Mouse (Mus musculus): ENCODE measurements at regions not wholly inside any gene's neighbourhood (a gene's known extent, or its start where the extent isn't known, plus 50 kb on each side); places are given as distances from the start of the nearest gene placed in this dataset.

- DNase-seq = no peak
Measured at GRCm38 (mm10) chr4:152729421-152729820, 251.8 kb upstream of the Kcnab2 start.

DNA sequence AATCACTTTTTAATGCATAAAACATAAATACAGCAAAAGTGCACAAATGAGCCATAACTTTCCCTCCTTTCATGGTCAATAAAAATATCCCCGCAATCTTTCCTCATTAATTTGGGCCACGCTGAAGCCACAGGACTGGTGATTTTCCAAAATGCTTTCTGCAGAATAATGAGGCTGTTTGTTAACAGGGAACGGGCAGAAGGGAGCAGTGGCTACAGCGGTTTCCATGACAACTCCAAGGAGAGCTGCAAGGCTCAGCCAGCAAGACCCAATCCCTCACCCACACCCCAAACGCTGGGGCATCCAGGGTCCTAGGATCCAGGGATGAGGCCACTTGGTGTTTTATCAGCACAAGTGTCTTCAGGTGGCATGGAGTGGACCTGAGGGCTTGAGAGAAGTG lies 248.2 kb upstream of the Kcnab2 start:
- DNase-seq = peak; percentile 18 to 23

DNA sequence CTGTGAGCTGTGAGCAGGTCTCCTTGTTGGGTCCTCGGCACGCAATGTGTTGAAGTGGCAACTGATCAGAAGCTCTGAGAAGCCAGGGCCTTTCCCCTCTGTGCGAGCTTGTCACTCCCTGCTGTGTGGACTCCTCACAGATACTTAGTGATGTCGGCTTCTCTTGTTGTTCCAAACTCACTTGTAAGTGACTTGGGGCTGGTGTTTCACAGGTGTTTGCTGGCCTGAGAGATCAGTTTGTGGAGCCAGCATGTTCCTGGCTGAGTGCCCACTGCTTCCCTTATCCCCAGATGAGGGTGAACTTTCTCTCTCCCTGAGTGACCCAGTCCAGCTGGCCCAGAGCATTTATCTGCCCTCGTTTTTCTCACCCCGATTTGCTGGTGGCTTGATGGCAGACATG lies 247.8 kb upstream of the Kcnab2 start:
- peak in 1 of 2 experiments; percentile 15 for DNase-seq

DNA sequence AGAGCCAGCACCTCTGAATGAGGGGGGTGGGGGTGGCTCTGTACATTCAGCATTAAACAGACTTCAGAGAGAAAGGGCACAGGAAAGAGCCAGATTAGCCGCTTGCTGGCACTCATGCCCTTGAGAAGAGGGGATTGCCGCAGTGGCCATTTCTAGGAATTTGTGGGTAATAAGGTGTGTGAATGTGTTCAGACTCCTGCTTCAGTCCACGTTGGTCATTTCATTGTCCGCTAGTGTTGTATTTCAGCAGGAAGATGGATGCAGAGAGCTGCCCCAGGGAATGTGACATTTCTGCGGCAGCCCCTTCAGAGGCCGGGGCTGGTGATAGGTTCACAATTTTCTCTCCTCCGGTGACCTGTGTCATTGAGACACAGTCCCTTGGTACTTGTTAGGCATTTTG lies 247.1 kb upstream of the Kcnab2 start:
- DNase-seq = no peak

DNA sequence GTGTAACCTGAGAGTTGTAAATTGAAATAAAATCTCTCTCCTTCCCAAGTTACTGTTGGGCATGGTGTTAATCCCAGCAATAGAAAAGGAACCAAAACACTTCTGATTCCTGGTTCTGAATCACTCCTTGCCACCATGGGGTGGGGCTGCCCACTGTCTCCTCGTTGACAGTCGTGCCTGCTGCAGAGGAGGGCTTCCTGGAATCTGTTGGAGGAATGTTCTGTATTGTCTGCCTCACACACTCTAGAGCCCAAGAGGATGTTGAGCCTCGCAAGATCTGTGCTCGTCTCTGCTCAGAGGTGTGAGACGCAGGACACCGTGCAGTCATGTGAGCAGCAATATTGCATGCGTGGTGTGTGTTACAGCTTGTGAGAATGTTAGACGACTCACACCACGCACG lies 246.4 kb upstream of the Kcnab2 start:
- DNase-seq = no peak

DNA sequence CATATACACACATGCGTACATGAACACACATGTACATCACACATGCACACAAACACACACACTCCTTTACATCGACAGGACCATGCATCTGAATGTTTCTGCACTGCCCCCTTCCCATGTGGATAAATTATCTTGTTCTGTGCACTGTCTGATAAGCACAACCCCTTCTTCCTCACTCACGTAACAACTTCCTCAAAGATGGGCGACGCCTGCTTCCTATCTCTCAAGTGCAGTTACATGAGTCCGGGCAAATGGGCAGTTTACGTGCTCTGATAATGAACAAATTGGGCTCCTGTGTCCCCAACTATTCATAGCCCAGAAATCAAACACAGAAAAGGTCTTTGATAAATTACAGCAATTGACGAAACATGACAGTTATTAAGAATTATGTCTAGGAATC lies 242.9 kb upstream of the Kcnab2 start:
- no peak for DNase-seq

DNA sequence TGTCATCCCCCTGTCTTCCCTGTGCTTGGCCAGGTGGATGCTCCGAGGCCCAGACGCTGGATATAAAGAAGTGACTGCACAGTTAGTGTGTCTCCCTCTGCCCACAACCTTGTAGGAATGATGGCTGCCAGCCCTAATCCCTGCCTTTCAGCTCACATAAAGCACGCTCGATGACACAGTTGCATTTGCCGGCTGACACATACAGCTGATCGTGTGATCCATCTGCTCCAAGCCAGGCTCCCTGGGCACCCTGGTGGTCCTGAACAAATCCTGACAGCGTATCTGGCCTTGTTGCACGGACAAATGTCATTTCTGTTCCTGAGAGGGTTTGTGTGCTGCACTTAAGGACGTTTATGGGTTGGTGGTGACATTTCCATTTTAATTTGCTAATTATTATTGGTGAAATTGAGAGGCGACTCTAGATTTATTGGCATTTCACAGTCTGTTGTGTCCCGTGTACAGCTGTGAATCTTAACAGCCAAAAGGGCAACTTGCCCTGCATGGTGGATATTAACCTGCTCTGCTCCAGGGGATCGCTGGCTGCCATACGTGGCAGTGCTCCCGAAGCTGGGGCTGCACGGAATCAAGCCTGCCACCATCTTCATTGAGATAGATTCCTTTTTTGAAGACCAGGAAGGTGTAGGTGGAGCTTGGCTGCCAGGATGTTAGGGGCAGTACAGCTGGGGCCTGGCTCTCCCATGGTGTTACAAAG lies 241.9 kb upstream of the Kcnab2 start:
- no peak for DNase-seq

GRCm38 (mm10) chr4:152710339-152710738 lies 232.7 kb upstream of the Kcnab2 start:
- no peak for DNase-seq

GRCm38 (mm10) chr4:152700217-152700616 lies 222.5 kb upstream of the Kcnab2 start:
- DNase-seq = no peak

- DNase-seq = peak; percentile 6 to 25
Measured at GRCm38 (mm10) chr4:152697247-152697960, 219.7 kb upstream of the Kcnab2 start.

GRCm38 (mm10) chr4:152691735-152692134 lies 214.1 kb upstream of the Kcnab2 start:
- peak in 1 of 2 experiments; percentile 16 for DNase-seq

GRCm38 (mm10) chr4:152691302-152691701 lies 213.6 kb upstream of the Kcnab2 start:
- DNase-seq = peak; percentile 11 to 18

DNA sequence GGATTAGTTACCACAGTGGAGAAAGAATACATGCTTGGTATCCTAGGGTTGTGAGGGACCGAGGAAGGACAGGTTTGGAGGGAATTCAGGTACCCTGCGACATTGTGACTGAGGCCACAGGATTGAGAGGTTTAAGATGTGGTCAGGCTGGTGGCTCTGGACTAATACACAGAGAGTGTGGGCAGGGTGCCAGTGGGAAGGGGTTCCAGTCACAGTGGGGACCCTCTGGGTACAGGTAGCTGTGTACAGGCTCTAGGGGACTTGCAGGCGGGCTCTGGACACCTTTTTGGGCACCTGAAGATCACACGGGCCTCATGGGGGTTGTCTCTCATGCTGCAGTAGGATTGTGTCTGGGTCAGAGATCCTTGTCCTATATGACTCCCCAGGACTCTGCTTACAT lies 213.1 kb upstream of the Kcnab2 start:
- no peak for DNase-seq

- no peak for DNase-seq
Measured at GRCm38 (mm10) chr4:152689831-152690230, 212.2 kb upstream of the Kcnab2 start.

DNA sequence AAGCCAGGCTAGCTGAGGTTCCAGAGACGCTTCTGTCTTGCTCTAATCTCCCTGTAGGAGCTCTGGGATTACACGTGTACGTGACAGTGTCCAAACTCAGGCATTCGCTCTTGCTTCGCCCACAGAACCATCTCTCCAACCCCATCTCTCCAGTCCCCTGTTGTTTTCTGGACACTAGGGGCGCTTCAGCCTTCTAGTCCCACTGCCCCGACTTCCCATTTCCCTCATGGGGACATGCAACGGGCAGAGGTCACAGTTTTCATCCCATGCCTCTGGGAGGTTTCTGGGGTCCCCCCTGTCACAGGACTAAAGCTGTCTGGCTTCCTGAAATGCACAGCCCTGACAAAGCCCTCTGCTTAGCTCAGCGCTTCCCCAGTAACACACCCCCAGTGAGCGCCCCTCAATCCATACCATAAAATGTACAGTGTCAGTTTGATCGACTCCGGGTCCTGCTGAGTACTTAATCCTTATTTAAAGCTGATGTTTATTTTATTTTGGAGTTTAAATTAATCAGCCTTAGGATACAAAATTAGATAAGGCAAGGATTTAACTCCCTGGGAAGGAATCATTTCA lies 208.9 kb upstream of the Kcnab2 start:
- no peak for DNase-seq

GRCm38 (mm10) chr4:152674140-152674539 lies 196.5 kb upstream of the Kcnab2 start:
- DNase-seq = peak in 1 of 2 experiments; percentile 20

DNA sequence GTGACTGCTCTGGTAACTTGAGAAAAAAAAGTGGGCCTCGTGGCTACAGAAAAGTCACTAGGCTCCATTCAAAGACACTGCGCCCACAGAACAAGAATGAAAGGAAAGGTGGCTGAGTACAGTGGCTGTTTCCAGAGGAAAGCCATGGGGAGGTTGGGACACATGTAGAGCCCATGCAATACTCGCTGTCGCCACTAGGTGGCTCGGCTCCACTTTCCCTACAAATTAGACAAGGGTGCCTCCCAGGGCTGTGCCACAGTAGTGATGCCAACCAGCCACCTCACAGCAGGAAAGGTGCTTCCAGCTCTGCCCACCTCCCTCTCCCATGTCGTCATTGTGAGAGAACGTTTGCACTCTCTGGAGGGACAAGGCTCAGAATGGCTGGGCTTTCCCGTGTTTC lies 185.8 kb upstream of the Kcnab2 start:
- DNase-seq = no peak

GRCm38 (mm10) chr4:152663069-152663468 lies 185.4 kb upstream of the Kcnab2 start:
- DNase-seq = no peak

DNA sequence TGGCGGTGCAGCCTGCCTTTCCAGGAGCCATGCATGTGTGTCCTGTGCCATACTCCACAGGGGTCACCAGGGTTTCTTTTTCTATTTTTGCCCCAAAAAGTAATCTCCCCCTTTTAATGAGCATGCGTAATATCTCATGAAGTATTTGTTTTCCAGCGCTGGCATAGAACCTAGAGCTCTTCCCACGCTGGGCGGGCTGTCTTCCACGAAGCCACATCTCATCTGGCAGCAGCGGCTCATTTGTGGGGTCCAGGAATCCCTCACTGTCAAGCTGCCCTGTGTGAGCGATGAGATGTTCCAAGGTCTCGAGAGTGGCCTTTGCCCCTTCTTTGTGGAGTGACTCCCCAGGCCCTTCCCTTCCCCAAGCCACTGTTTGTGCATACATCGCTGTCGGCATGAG lies 184.8 kb upstream of the Kcnab2 start:
- peak in 1 of 2 experiments; percentile 31 for DNase-seq

GRCm38 (mm10) chr4:152650198-152650597 lies 172.5 kb upstream of the Kcnab2 start:
- no peak for DNase-seq

GRCm38 (mm10) chr4:152647620-152648019 lies 169.9 kb upstream of the Kcnab2 start:
- DNase-seq = no peak

- DNase-seq = no peak
Measured at GRCm38 (mm10) chr4:152647084-152647483, 169.4 kb upstream of the Kcnab2 start.

GRCm38 (mm10) chr4:152637088-152637487 lies 159.4 kb upstream of the Kcnab2 start:
- peak in 1 of 2 experiments; percentile 45 for DNase-seq

- no peak for DNase-seq
Measured at GRCm38 (mm10) chr4:152633896-152634295, 156.2 kb upstream of the Kcnab2 start.
